Mouse (Mus musculus) MEL (cell line): ENCODE measurements around the gene Crnkl1. TPM values are rescaled to one million over a fixed set of nuclear protein-coding genes. Genes with fewer than 3 reads are reported as not detected.

ENCODE experiments used
- DNase-seq: peaks from one replicate; pipeline ENCODE4 v3.0.0; 2011; ENCODE audit warnings: low read depth, low spot score
- H3K27ac ChIP-seq: 2 replicates; pipeline ENCODE4 v1.5.1; 2012; ENCODE audit warnings: low read depth, mild to moderate bottlenecking, control low read depth, low read length, moderate library complexity; ENCODE audit not compliant: control insufficient read depth
- H3K27me3 ChIP-seq, 2 experiments: fragments of 150-350 bp in 1 of 2; sonication (generic) in 1 of 2; 2 replicates each; pipeline ENCODE4 v1.6.1; 2012; ENCODE audit warnings: low read length in 2 of 2, mild to moderate bottlenecking in 2 of 2, improper control_type of control experiment in 1 of 2, moderate library complexity in 1 of 2; ENCODE audit not compliant: insufficient read depth in 2 of 2, control insufficient read depth in 1 of 2
- H3K36me3 ChIP-seq, 2 experiments: 2 replicates each; pipeline ENCODE4 v1.6.1; 2012 to 2014; ENCODE audit warnings: low read length in 2 of 2, improper control_type of control experiment in 1 of 2, inconsistent platforms in 1 of 2, mild to moderate bottlenecking in 1 of 2; ENCODE audit not compliant: insufficient read depth in 2 of 2, control insufficient read depth in 1 of 2
- H3K4me1 ChIP-seq, 2 experiments: fragments of 150-350 bp in 1 of 2; sonication (generic) in 1 of 2; 2 replicates each; pipeline ENCODE4 v1.6.1; 2012; ENCODE audit warnings: low read length in 2 of 2, improper control_type of control experiment in 1 of 2, mild to moderate bottlenecking in 1 of 2; ENCODE audit not compliant: insufficient read depth in 2 of 2, control insufficient read depth in 1 of 2
- H3K4me3 ChIP-seq, 2 experiments: fragments of 150-350 bp in 1 of 2; sonication (generic) in 1 of 2; 2 replicates each; pipeline ENCODE4 v1.5.1; 2012; ENCODE audit warnings: low read depth in 2 of 2, low read length in 2 of 2, mild to moderate bottlenecking in 2 of 2, moderate library complexity in 2 of 2, control low read depth in 1 of 2, improper control_type of control experiment in 1 of 2; ENCODE audit not compliant: control insufficient read depth in 1 of 2, insufficient read depth in 1 of 2
- H3K79me2 ChIP-seq: 2 replicates; pipeline ENCODE4 v1.6.1; 2012; ENCODE audit warnings: mild to moderate bottlenecking, low read length, moderate library complexity; ENCODE audit not compliant: control insufficient read depth, poor library complexity, insufficient read depth
- H3K9ac ChIP-seq: 2 replicates; pipeline ENCODE4 v1.6.1; 2012; ENCODE audit warnings: low read depth, mild to moderate bottlenecking, control low read depth, low read length, moderate library complexity; ENCODE audit not compliant: control insufficient read depth, poor library complexity, severe bottlenecking
- H3K9me3 ChIP-seq: fragments of 150-350 bp; sonication (generic); replicated peaks from 2 replicates; pipeline ENCODE4 v1.6.1; 2012; ENCODE audit warnings: mild to moderate bottlenecking, low read length, improper control_type of control experiment, moderate library complexity; ENCODE audit not compliant: insufficient read depth
- BHLHE40 ChIP-seq: IDR thresholded peaks from 2 replicates; pipeline ENCODE4 v1.6.1; 2012; ENCODE audit warnings: low read depth, mild to moderate bottlenecking, inconsistent platforms, low read length, improper control_type of control experiment, borderline replicate concordance
- CTCF ChIP-seq, 3 experiments: IDR thresholded peaks in 2 of 3; conservative IDR thresholded peaks in 1 of 3; 2 replicates each; pipeline ENCODE4 v1.5.1; 2011 to 2012; ENCODE audit warnings: low read length in 3 of 3, low read depth in 2 of 3, mild to moderate bottlenecking in 2 of 3, improper control_type of control experiment in 1 of 3, inconsistent platforms in 1 of 3, mixed read lengths in 1 of 3, moderate library complexity in 1 of 3; ENCODE audit not compliant: control insufficient read depth in 1 of 3, insufficient read depth in 1 of 3, poor library complexity in 1 of 3, severe bottlenecking in 1 of 3
- E2F4 ChIP-seq: IDR thresholded peaks from 2 replicates; pipeline ENCODE4 v1.6.1; 2011; ENCODE audit warnings: low read depth, low read length, improper control_type of control experiment, borderline replicate concordance
- EP300 ChIP-seq, 2 experiments: IDR thresholded peaks; 2 replicates each; pipeline ENCODE4 v1.6.1; 2011; ENCODE audit warnings: improper control_type of control experiment in 2 of 2, low read length in 2 of 2, low read depth in 1 of 2, mild to moderate bottlenecking in 1 of 2
- GABPA ChIP-seq: IDR thresholded peaks from 2 replicates; pipeline ENCODE4 v1.6.1; 2012; ENCODE audit warnings: low read depth, mild to moderate bottlenecking, inconsistent platforms, low read length, improper control_type of control experiment, moderate library complexity
- GATA1 ChIP-seq: IDR thresholded peaks from 2 replicates; pipeline ENCODE4 v1.6.1; 2011; ENCODE audit warnings: low read depth, low read length, improper control_type of control experiment
- HCFC1 ChIP-seq: IDR thresholded peaks from 2 replicates; pipeline ENCODE4 v1.6.1; 2012; ENCODE audit warnings: low read depth, mild to moderate bottlenecking, inconsistent platforms, low read length, improper control_type of control experiment, moderate library complexity
- KAT2A ChIP-seq: conservative IDR thresholded peaks from 2 replicates; pipeline ENCODE4 v1.6.1; 2012; ENCODE audit warnings: low read depth, low read length, improper control_type of control experiment, inconsistent platforms
- MAFK ChIP-seq: IDR thresholded peaks from 2 replicates; pipeline ENCODE4 v1.6.1; 2011; ENCODE audit warnings: low read depth, mild to moderate bottlenecking, low read length, improper control_type of control experiment, borderline replicate concordance
- MAX ChIP-seq: IDR thresholded peaks from 2 replicates; pipeline ENCODE4 v1.6.1; 2011; ENCODE audit warnings: low read length, improper control_type of control experiment
- MXI1 ChIP-seq: IDR thresholded peaks from 2 replicates; pipeline ENCODE4 v1.6.1; 2011; ENCODE audit warnings: mild to moderate bottlenecking, low read depth, low read length, improper control_type of control experiment
- NELFE ChIP-seq: IDR thresholded peaks from 2 replicates; pipeline ENCODE4 v1.6.1; 2011; ENCODE audit warnings: low read depth, low read length, improper control_type of control experiment
- NRF1 ChIP-seq: IDR thresholded peaks from 2 replicates; pipeline ENCODE4 v1.6.1; 2014; ENCODE audit warnings: low read depth, mild to moderate bottlenecking, inconsistent platforms, low read length, improper control_type of control experiment, moderate library complexity; ENCODE audit not compliant: poor library complexity, insufficient read depth, severe bottlenecking
- POLR2A ChIP-seq, 2 experiments: IDR thresholded peaks; 2 replicates each; pipeline ENCODE4 v1.6.1; 2011 to 2012; ENCODE audit warnings: low read length in 2 of 2, mild to moderate bottlenecking in 2 of 2, control low read depth in 1 of 2, improper control_type of control experiment in 1 of 2, low read depth in 1 of 2, moderate library complexity in 1 of 2; ENCODE audit not compliant: control insufficient read depth in 1 of 2, insufficient read depth in 1 of 2, poor library complexity in 1 of 2
- POLR2AphosphoS2 ChIP-seq: IDR thresholded peaks from 2 replicates; pipeline ENCODE4 v1.6.1; 2011; ENCODE audit warnings: low read length, improper control_type of control experiment
- SIN3A ChIP-seq: IDR thresholded peaks from 2 replicates; pipeline ENCODE4 v1.6.1; 2012; ENCODE audit warnings: low read length, improper control_type of control experiment, inconsistent platforms
- SMC3 ChIP-seq: IDR thresholded peaks from 2 replicates; pipeline ENCODE4 v1.6.1; 2011; ENCODE audit warnings: low read depth, low read length, improper control_type of control experiment
- TBP ChIP-seq: IDR thresholded peaks from 2 replicates; pipeline ENCODE4 v1.8.0; 2011; ENCODE audit warnings: low read depth, low read length, improper control_type of control experiment
- TCF12 ChIP-seq: IDR thresholded peaks from 2 replicates; pipeline ENCODE4 v1.6.1; 2014; ENCODE audit warnings: low read depth, mild to moderate bottlenecking, inconsistent platforms, low read length, improper control_type of control experiment, moderate library complexity
- UBTF ChIP-seq: IDR thresholded peaks from 2 replicates; pipeline ENCODE4 v1.6.1; 2012; ENCODE audit warnings: low read depth, mild to moderate bottlenecking, inconsistent platforms, low read length, improper control_type of control experiment, moderate library complexity, borderline replicate concordance; ENCODE audit not compliant: insufficient read depth
- ZKSCAN1 ChIP-seq: IDR thresholded peaks from 2 replicates; pipeline ENCODE4 v1.6.1; 2012; ENCODE audit warnings: low read depth, mild to moderate bottlenecking, inconsistent platforms, low read length, improper control_type of control experiment, moderate library complexity
- polyA plus RNA-seq, 2 experiments: library from polyadenylated mRNA; stranded (reverse) in 1 of 2; unstranded in 1 of 2; fragments of >175 nt in 1 of 2; fragments of >200 nt in 1 of 2; gene quantifications; 2 replicates each; pipeline versions ENCODE4 v1.2.1 to v1.2.4; 2012; ENCODE audit warnings: low replicate concordance in 2 of 2, low read depth in 1 of 2; ENCODE audit not compliant: insufficient read length in 2 of 2, insufficient read depth in 1 of 2, missing spikeins in 1 of 2
- total RNA-seq: library from RNA; depleted of rRNA; stranded (reverse); fragments of 300-350 nt; gene quantifications from 2 replicates; pipeline ENCODE4 v1.2.3, GENCODE M21; 2012

Gene Crnkl1
- total and polyA plus RNA-seq, 3 experiments, result 23.8 to 297 (median 30.3) TPM

DNA sequence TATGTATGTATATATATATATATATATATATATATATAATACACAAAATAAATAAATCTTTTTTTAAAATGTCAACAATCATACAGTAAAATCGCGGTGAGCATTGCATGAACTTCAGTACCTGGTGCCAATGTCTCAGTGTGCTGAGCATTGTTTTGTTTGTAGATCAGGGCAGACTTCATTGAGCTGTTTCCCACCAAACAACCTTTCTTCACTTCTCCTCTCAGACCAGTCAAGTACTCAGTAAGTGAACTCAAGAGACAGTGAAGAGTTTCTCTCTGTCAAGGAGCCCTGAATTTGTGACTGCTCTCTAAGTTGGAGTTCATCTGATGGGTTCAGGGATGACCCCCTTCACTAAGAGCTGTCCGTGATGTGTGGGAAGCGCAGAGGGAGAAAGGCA is 37.8 kb upstream of the Crnkl1 start:
- no peak overlapping the region for H3K4me3 ChIP-seq
- no peak for DNase-seq
- TF ChIP-seq MAX, result no peak
- no peaks in the 10 kb centered on the region for H3K9me3 ChIP-seq
- H3K4me1 ChIP-seq, result no peaks in the 10 kb centered on the region
- H3K27me3 ChIP-seq, result no peaks in the 10 kb centered on the region
- no peaks in the 10 kb centered on the region for H3K36me3 ChIP-seq
- no peak overlapping the region for H3K27ac ChIP-seq
- no peaks in the 10 kb centered on the region for H3K79me2 ChIP-seq
- no peak overlapping the region for H3K9ac ChIP-seq

DNA sequence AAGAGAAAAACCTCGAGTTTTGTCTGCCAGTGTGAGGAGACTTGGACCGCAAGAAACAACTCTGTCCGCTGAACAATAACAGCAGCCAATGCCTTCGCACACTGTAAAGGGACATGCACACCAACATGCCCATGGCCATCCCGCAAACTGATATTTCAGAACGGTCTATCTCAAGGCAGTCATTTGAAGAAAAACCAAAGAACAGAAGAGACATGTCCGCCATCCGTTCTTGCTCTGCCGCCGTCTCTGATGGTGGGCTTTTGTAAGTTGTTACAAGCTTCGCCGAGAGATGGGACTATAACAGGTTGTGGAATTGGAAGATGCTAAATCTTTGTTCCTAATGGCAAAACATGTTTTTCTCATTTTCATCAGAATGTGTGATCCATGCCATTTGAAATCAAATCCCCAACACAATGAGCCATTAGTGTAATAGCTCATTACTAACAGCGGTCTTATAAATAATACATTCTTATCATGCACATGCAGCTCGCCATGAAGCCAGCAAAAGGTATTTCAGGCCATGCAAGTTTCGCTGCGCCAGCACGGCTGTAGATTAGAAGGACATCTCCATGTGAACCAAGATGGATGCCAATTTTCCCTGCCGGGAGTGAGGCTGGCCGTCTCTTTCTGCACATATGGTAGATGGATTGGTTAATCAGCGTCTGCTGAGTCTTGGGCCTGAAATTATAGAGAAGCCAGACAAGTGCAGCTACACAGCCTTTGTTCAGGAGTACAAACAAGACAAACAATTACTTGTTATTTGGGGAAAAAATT is 36.6 kb upstream of the Crnkl1 start:
- Histone ChIP-seq H3K27ac (no peak overlapping the region), H3K27me3 (no peaks in the 10 kb centered on the region), H3K9ac (no peak overlapping the region), H3K4me1 (no peaks in the 10 kb centered on the region), H3K36me3 (no peaks in the 10 kb centered on the region), H3K4me3 (no peak overlapping the region), H3K9me3 (no peaks in the 10 kb centered on the region), H3K79me2 (no peaks in the 10 kb centered on the region)
- no peak for DNase-seq
- TF ChIP-seq GABPA (no peak), SMC3 (no peak), NRF1 (no peak), MAFK (no peak), UBTF (no peak), TBP (no peak), ZKSCAN1 (no peak), SIN3A (no peak), POLR2AphosphoS2 (no peak), KAT2A (no peak), BHLHE40 (no peak), EP300 (IDR thresholded peaks at IDR 0.05; ENCODE audit: low read depth in 1 of 2, low read length in 2 of 2) (no peak), NELFE (no peak), HCFC1 (no peak), POLR2A (IDR thresholded peaks at IDR 0.05; ENCODE audit: control insufficient read depth in 1 of 2, insufficient read depth in 1 of 2, low read depth in 1 of 2, low read length in 2 of 2, poor library complexity in 1 of 2) (no peak), MXI1 (no peak), GATA1 (no peak), TCF12 (no peak), E2F4 (no peak), CTCF (IDR thresholded peaks at IDR 0.05 in 2 of 3, conservative IDR thresholded peaks at IDR 0.05 in 1 of 3; ENCODE audit: control insufficient read depth in 1 of 3, insufficient read depth in 1 of 3, low read depth in 2 of 3, low read length in 3 of 3, poor library complexity in 1 of 3, severe bottlenecking in 1 of 3) (no peak)
